Mouse (Mus musculus) neural tube, embryonic 10.5 days (tissue): Measurements from ENCODE around the gene Fam47c.

ENCODE experiments used
- DNase-seq: peaks from one replicate; pipeline ENCODE4 v3.0.0-alpha.2; 2017; ENCODE audit warnings: low spot score; ENCODE audit errors: extremely low spot score

The Fam47c gene

GRCm38 (mm10) chrX:78737463-78737862 lies at the start of gene Fam47c:
Gene Fam47c (plus strand): TSS chrX:78737763.
- DNase-seq, result no peak

GRCm38 (mm10) chrX:78769408-78769807 lies 31.8 kb downstream of the Fam47c start:
- no peak for DNase-seq

- DNase-seq, result no peak
Measured at GRCm38 (mm10) chrX:78777078-78777477, 39.5 kb downstream of the Fam47c start.
